Mouse (Mus musculus): ENCODE measurements around the gene Crybb1. TPM values are rescaled to one million over a fixed set of nuclear protein-coding genes. Genes with fewer than 3 reads are reported as not detected.

Crybb1 gene
- total RNA-seq, 2 experiments from 2014 or later, result 1.4 to 1.7 TPM

DNA sequence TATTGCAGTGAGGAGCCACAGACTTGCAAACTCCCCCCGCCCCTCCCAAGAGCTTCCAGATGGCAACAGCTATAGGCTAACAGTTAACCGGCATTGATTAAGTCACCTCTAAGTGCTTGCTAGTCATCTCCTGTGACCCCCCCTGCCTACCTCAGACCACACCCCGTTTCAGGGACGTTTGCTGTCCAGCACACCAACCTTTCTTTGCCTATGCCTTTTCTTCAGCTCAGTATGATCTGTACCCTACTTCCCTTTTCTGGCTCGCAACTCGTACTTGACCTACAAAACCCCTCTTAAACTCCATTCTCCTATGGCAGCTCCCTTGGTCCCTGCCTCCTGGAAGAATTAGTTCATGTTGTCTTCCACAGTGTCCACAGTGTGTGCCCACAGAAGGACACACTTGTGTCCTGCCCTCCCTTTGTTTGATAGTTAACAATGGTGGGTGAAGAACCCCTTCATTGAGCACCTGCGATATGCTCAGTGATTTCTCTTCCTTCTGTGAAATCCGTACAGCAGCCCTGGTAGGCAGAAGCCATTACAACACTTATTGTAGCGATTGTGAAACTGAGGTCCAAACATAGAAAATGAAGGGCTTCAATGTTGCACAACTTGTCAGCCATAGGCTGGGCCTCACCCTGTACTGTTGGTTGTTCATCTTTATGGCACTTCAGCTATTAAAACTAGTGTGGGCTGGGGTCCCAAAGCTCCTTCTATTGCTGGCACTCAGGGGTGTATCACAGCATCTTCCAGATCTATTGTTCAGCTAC is 10.6 kb downstream of the Crybb1 start:
- no peak for DNase-seq

DNA sequence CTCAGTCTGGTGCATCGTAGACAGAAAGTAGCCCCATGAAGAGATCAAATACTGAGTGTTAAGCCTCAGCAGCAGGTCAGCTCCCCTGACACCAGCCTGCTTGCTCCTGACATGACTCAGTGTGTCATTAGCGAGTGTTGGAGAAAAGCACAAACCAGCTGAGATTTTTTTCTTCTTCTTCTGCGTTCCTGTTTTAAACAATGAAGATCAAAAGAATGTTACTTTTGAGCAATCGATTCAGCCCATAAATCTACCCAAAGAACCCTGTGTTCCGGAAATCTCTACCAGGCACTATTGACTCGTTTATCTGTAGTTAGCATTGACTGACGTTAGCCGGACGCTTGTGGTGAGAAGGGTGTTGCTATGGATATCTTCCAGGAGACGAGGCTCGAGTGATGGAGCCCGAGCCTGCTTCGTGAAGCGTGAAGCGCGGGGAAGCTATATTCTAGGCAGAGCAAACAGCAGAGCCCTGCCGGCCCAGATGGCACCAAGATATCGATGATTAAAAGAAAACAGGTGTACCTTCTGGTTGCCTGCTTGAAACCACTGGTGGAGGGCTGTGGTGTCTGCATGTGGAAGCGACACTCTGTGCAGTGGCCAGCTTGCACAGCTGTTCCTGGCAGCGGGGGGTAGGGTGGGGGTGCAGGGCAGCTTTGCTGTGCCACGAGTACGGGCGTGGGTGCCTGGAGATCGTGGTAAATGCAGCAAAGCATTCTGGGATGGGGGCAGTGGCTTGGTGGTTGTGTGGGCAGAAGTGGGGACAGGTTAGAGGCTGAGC is 15.3 kb downstream of the Crybb1 start:
- DNase-seq, result peak; percentile 4

DNA sequence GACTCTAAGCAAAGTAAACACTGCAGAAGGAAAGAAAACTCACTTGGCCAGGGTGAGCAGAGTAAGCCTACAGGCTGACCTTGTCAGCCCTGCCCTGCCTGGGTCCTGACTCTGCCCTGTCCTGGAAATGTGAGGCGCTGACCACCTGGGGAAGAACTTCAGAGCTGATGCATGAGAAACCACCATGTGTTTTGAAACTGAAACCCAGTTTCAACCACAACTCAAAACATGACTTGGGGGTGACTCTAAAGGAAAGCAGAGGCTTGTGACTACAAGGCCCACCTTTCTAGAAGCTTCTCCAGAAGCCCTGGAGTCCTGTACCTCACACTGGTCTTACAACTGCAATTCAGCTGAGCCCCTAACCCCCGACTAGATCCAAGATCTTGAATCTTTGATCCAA is 17.3 kb downstream of the Crybb1 start:
- DNase-seq, result no peak

GRCm38 (mm10) chr5:112273746-112274463 is 18.3 kb downstream of the Crybb1 start:
- DNase-seq, result no peak

DNA sequence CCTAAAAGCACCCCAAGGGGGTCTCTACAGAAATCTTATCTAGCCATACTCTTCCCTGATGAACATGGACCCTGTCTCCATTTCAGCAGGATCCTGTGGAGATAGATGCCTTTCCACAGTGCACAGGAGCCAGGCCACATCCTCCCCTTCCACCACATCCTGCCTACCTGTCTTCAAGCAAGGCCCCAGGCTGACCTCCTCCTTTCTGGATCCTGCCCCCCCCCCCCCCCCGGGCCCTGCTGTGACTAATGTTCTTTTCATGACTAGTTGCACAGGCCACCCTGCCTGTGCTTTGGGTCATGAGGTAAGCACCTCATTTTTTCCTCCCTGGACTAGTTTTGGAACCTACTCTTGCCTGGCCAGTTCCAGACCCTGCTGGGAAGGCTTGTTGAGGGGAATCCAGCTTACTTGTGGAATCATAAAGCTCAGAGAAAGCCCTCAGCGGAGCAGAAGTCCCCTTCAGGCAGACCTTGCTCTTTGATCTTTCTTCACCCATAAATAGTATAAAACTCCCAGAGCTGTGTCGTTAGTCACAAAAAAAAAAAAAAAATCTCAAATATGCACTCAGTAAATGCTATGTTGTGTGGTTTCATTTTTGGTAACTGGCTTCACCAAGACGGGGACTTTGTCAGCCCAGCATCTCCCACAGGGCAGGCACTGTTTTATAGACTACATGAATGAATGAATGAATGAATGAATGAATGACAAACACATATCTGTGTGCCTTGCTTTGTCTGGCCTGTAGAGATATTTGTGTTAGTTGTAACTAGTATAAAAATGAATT is 19.6 kb downstream of the Crybb1 start:
- no peak for DNase-seq

GRCm38 (mm10) chr5:112276267-112276873 is 20.8 kb downstream of the Crybb1 start, which contains the start of gene Tpst2:
Tpst2 (plus strand) TSS chr5:112276691.
- DNase-seq, result peak; percentile 99

GRCm38 (mm10) chr5:112276907-112277348 is 21.3 kb downstream of the Crybb1 start:
- no peak for DNase-seq

GRCm38 (mm10) chr5:112277906-112278470 is 22.4 kb downstream of the Crybb1 start:
- peak; percentile 2 for DNase-seq

DNA sequence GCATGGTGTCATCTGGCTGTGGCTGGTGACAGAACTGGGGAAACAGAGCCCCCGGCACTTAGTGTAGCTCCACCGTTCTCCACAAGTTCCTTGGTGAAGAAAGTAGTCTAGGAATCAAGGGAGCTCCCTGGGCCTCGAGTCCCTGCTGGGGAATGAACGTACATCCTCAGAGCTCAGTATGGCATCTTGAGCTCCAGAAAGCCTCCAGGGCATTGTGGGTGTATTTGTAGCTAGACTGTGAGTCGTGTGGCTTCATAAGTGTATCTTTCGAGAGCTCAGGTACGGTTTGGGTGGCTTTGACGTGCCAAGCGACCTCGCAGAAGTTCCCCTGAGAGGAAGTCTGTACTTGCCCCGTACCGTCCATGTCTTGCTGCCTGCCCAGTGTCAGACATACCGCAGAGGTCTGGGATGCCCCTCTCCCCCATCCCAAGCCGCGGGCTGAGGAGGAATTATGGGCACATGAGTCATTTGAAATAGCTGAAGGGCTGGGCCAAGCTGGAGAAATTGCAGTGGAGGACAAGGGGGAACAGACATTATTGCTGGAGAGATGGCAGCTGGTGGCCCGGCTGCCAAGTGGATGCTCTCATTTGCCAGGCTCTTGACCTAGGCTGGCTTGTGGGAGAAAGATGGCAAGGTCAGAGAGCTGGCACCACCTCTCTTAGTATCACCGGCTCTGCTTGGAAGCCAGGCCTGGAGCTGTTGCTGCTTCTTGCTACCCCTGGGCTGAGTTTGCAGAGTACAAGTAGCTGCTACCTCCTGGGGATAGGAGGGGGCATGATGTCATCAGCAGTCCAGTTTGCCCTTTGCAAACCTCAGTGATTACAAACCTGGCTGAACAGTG is 23.8 kb downstream of the Crybb1 start:
- peak; percentile 45 for DNase-seq

GRCm38 (mm10) chr5:112280151-112280550 is 24.5 kb downstream of the Crybb1 start:
- DNase-seq, result peak; percentile 27

DNA sequence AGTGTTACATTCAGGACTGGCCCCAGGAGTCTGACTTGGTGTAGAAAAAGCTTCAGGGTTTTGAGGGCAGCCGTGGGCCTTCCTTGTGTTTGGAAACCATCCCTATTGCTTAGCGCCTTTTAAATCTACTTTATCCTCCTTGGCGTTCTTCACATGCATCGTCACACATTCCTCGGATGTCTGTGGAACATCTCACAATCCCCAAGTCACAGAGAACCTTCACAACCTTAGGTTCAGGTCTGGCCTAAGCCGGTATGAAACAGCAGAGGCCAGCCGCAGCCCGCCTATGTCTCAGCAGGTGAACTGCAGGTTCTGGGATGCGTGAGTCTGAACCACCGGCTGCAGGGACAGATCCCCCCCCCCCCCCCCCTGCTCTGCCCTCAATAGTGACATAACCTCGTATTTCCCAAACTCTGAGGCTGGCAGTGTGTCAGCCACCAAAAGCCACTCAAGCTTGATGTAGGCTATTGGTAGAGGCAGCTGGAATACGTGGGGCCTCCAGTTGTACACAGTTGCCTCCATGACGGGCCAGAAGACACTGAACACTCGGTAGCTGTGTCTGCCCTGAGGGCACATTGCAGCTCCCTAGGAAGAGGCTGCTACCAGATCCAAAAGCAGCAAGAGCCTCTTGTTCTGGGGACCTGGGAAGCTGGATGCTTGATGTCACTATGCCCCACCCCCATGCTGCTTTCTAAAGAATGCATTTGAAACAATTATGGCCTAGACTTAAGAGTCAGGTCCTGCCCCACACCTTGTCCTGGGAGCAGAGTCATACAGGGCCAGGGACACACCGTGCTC is 25.4 kb downstream of the Crybb1 start:
- DNase-seq, result no peak

DNA sequence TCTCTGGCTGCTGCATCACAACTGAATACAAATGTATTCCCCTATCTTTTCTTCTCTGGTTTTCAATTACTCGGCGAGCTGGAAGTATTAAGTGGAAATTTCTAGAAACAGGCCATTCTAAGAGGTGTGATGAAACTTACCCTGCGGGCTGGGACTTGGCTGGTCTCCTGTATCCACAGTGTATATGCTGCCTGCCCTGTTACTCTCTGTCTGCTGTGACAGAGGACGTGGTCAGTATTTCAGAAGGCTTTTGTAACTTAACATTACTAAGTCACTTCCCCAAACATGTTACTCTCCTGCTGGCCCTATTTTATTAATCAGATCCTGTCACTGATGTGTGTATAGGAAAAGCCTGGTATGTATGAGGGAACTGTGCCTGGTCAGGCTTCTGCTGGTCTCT is 26.1 kb downstream of the Crybb1 start:
- no peak for DNase-seq

DNA sequence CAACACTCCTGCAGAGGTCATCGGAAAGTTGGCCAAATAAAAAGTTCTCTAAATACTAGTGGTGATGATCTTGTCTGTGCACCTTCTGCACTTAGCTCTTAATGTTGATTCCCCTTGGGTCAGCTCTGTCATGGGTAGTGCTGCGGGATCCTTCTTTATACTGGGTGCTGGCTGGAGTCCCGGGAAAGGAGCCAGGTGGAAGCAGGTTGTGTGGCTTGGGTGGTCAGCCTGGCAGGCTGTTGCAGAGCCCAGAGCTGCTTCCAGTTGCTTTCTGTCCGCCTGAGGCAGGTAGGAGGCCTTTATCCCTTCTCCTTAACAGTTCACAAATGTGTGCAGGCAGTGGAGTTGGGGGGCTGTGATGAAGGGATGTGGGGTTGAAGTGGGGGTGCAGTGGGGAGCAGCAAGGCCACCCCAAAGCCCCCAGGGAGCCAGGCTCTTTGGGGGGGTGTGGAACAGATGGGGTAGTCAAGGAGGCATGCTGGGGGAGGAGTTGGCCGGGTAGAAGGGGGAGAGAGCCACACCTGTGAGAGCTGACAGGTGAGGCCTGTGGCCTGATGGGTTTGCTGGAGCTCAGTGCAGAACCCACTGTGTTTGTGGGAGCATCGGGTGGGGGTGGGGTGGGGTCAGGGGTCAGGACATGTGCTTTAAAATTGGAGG is 26.6 kb downstream of the Crybb1 start:
- DNase-seq, result no peak

DNA sequence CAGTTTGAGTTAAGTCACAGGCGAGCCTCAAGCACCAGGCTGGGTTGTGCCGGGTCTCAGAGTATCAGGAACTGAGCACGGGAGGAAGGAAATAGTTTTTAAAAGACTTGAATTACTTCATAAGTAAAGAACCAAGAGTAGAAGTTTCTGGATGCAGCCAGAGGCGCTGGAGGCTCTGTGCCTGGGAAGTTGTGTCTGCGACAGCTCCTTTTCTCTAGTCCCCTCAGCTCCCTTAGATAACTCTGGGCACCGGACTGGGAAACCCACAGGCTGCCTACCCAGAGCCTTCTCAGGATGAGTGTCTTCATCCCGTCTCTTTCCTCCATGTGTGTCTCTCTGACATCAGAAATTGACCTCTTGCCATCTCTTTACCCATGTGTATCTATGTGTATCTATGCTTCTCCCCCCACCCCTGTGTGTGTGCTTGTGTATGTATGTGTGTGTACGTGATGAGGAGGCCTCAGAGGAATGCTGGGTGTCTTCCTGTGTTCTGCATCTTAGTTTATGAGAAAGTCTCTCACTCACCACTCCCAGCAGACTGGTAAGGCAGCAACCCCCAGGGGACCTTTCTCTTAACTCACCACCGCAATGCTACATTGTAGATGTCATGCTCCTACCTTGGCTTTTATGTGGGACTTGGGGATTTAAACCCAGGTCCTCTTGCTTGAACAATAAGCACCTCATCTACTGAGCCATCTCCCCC is 27.3 kb downstream of the Crybb1 start:
- no peak for DNase-seq

GRCm38 (mm10) chr5:112283543-112284202 is 28.1 kb downstream of the Crybb1 start:
- no peak for DNase-seq

DNA sequence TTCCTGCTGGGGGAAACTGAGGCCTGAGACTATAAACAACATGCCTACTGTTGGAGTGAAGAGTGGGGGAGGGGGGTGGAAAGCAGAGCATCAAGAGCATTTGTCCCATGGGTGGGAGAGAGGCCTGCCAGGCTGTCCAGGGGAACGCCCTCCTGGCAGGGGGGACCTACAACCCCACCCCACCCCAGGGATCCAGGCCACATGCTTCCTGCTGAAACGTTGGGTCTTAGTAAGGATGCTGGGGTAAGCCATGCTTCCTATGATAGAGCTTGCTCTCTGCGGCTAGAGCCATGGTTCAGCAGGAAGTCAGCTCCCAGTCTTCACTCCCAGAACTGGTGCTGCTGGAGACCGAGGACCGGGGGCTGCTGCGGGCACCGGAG is 28.6 kb downstream of the Crybb1 start:
- DNase-seq, result no peak

GRCm38 (mm10) chr5:112285548-112286085 is 30.0 kb downstream of the Crybb1 start:
- no peak for DNase-seq

Measured in gastrocnemius, postnatal 10 days (tissue).